Mouse (Mus musculus): ENCODE results near the gene Rimbp2. TPM values are rescaled to one million over a fixed set of nuclear protein-coding genes. Genes with fewer than 3 reads are reported as not detected.
A peak's percentile ranks its signal among the peaks of the same experiment; 100 is the strongest.

Rimbp2 gene
- polyA plus RNA-seq, 1 experiment from 2014 or later = 0.08 TPM

DNA sequence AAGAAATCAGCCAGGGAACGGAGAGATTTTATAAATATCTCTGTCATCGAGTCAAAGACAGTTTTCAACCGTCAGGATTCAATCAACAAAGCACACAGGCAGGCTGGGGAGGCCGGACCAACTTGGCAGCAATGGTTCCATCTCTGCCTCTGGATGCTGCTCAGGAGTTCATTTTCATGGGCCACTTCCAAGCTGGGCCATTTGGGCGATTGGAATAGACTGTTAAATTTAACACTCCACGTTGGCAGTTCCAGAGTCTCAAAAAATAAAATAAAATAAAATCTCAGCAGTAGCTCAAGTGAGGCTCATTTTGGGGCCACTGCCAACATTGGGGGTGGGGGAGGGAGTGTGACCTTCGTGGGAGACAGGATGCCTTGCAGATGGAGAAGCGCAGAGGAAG lies 137.7 kb downstream of the Rimbp2 start:
- no peak overlapping the region for H3K4me3 ChIP-seq
- WGBS = 75% methylated on average over 8 of the region's 8 CpGs
- no peak for DNase-seq (ENCODE audit: low spot score)
- no peak overlapping the region for H3K27ac ChIP-seq
- H3K9me3 ChIP-seq (replicated peaks) = no peaks in the 10 kb centered on the region
- H3K4me1 ChIP-seq = peaks cover 3% of the 10 kb centered on the region; the same call in 1 of the 2 replicates
- no peaks in the 10 kb centered on the region for H3K36me3 ChIP-seq
- H3K27me3 ChIP-seq (ENCODE audit: low read depth, poor library complexity, severe bottlenecking) = peaks cover 6% of the 10 kb centered on the region; the same call in 1 of the 2 replicates

GRCm38 (mm10) chr5:128815078-128815477 lies 138.2 kb downstream of the Rimbp2 start:
- Histone ChIP-seq H3K9me3 (replicated peaks) (no peaks in the 10 kb centered on the region), H3K27me3 (ENCODE audit: low read depth, poor library complexity, severe bottlenecking) (peaks cover 6% of the 10 kb centered on the region; the same call in 1 of the 2 replicates), H3K4me3 (no peak overlapping the region), H3K4me1 (peaks cover 3% of the 10 kb centered on the region; the same call in 1 of the 2 replicates), H3K36me3 (no peaks in the 10 kb centered on the region), H3K27ac (no peak overlapping the region)
- no peak for DNase-seq (ENCODE audit: low spot score)
- WGBS = 78% methylated on average over 6 of the region's 6 CpGs

DNA sequence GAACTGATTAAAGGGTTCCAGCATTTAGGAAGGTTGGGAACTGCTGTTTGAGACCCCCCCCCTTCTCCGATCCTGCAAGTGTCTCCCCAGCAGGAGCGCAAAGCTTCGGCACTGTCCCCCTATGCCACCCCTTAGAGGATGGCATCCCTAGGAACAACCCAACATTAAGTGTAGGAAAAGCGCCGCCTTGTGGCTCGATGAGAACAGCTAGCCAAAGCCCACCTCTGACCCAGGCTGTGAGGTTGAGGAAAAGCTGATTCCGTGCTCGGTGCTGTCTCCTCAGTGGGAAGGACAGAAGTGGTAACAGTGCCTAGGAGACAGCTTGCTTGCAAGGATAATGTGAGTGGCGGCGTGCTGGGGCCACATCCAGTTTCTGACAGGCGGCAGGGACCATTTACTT lies 140.2 kb downstream of the Rimbp2 start:
- Histone ChIP-seq H3K27me3 (ENCODE audit: low read depth, poor library complexity, severe bottlenecking) (peaks cover 6% of the 10 kb centered on the region; the same call in 1 of the 2 replicates), H3K9me3 (replicated peaks) (no peaks in the 10 kb centered on the region), H3K27ac (no peak overlapping the region), H3K4me3 (no peak overlapping the region), H3K36me3 (no peaks in the 10 kb centered on the region), H3K4me1 (peaks cover 9% of the 10 kb centered on the region; the same call in 1 of the 2 replicates)
- no peak for DNase-seq (ENCODE audit: low spot score)
- 26% methylated on average over 11 of the region's 11 CpGs for WGBS

GRCm38 (mm10) chr5:128811431-128811830 lies 141.9 kb downstream of the Rimbp2 start:
- Histone ChIP-seq H3K9me3 (replicated peaks) (no peaks in the 10 kb centered on the region), H3K4me1 (peaks cover 9% of the 10 kb centered on the region; the same call in 1 of the 2 replicates), H3K4me3 (no peak overlapping the region), H3K36me3 (no peaks in the 10 kb centered on the region), H3K27ac (no peak overlapping the region), H3K27me3 (ENCODE audit: low read depth, poor library complexity, severe bottlenecking) (peaks cover 6% of the 10 kb centered on the region; the same call in 1 of the 2 replicates)
- no peak for DNase-seq (ENCODE audit: low spot score)
- 88% methylated on average over 6 of the region's 6 CpGs for WGBS

DNA sequence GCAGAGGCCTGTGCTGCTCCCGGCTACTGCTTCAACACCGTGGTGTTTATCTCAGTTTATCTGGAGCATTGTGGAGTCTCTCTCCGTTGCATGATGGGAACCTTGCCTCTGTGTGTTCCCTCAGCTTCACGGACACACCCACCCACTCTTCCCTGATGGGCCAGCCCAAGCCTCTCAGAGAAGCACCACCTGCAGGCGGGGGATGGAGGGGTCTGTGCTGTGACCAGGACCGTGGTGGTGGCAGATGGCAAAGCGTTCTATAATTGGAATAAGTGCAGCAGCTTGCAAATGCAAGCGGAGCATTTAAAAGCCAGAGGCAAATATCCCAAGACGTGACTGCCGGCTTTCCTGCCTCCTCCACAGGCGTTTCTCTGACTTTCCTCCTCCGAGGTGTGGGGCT lies 143.3 kb downstream of the Rimbp2 start:
- peaks cover 6% of the 10 kb centered on the region; the same call in 1 of the 2 replicates for H3K27me3 ChIP-seq (ENCODE audit: low read depth, poor library complexity, severe bottlenecking)
- peaks cover 9% of the 10 kb centered on the region; the same call in 1 of the 2 replicates for H3K4me1 ChIP-seq
- H3K9me3 ChIP-seq (replicated peaks) = no peaks in the 10 kb centered on the region; the same call in 1 of the 2 replicates
- no peak for DNase-seq (ENCODE audit: low spot score)
- 84% methylated on average over 12 of the region's 12 CpGs for WGBS
- no peak overlapping the region for H3K27ac ChIP-seq
- H3K4me3 ChIP-seq = no peak overlapping the region
- H3K36me3 ChIP-seq = no peaks in the 10 kb centered on the region

- peak; percentile 57 for DNase-seq (ENCODE audit: low spot score)
- Histone ChIP-seq H3K4me1 (peaks cover 9% of the 10 kb centered on the region; the same call in 1 of the 2 replicates), H3K9me3 (replicated peaks) (no peaks in the 10 kb centered on the region; the same call in 1 of the 2 replicates), H3K4me3 (no peak overlapping the region), H3K36me3 (no peaks in the 10 kb centered on the region), H3K27ac (no peak overlapping the region), H3K27me3 (ENCODE audit: low read depth, poor library complexity, severe bottlenecking) (peaks cover 6% of the 10 kb centered on the region; the same call in 1 of the 2 replicates)
- 47% methylated on average over 5 of the region's 5 CpGs for WGBS
Measured at GRCm38 (mm10) chr5:128809406-128809805, 143.9 kb downstream of the Rimbp2 start.

GRCm38 (mm10) chr5:128808547-128809182 lies 144.6 kb downstream of the Rimbp2 start:
- WGBS = 63% methylated on average over 9 of the region's 9 CpGs
- no peaks in the 10 kb centered on the region; the same call in 1 of the 2 replicates for H3K9me3 ChIP-seq (replicated peaks)
- no peaks in the 10 kb centered on the region for H3K36me3 ChIP-seq
- no peak overlapping the region for H3K4me3 ChIP-seq
- peak; percentile 52 for DNase-seq (ENCODE audit: low spot score)
- H3K4me1 ChIP-seq = peaks cover 9% of the 10 kb centered on the region; the same call in 1 of the 2 replicates
- H3K27ac ChIP-seq = no peak overlapping the region
- H3K27me3 ChIP-seq (ENCODE audit: low read depth, poor library complexity, severe bottlenecking) = peaks cover 4% of the 10 kb centered on the region; the same call in 1 of the 2 replicates

GRCm38 (mm10) chr5:128807408-128807807 lies 145.9 kb downstream of the Rimbp2 start:
- 92% methylated on average over 9 of the region's 9 CpGs for WGBS
- DNase-seq (ENCODE audit: low spot score) = no peak
- H3K4me1 ChIP-seq = peaks cover 6% of the 10 kb centered on the region; the same call in 1 of the 2 replicates

GRCm38 (mm10) chr5:128806296-128806998 lies 146.8 kb downstream of the Rimbp2 start:
- no peak for DNase-seq (ENCODE audit: low spot score)
- H3K4me3 ChIP-seq = no peak overlapping the region
- 92% methylated on average over 13 of the region's 13 CpGs for WGBS
- no peaks in the 10 kb centered on the region for H3K27me3 ChIP-seq (ENCODE audit: low read depth, poor library complexity, severe bottlenecking)
- H3K9me3 ChIP-seq (replicated peaks) = no peaks in the 10 kb centered on the region; the same call in 1 of the 2 replicates
- no peaks in the 10 kb centered on the region for H3K36me3 ChIP-seq
- H3K27ac ChIP-seq = no peak overlapping the region
- H3K4me1 ChIP-seq = peaks cover 6% of the 10 kb centered on the region; the same call in 1 of the 2 replicates

More at GRCm38 (mm10) chr5:128807408-128807807, 145.9 kb downstream of the Rimbp2 start:
- Histone ChIP-seq H3K9me3 (replicated peaks) (no peaks in the 10 kb centered on the region; the same call in 1 of the 2 replicates), H3K27ac (no peak overlapping the region), H3K36me3 (no peaks in the 10 kb centered on the region), H3K27me3 (ENCODE audit: low read depth, poor library complexity, severe bottlenecking) (no peaks in the 10 kb centered on the region), H3K4me3 (no peak overlapping the region)

DNA sequence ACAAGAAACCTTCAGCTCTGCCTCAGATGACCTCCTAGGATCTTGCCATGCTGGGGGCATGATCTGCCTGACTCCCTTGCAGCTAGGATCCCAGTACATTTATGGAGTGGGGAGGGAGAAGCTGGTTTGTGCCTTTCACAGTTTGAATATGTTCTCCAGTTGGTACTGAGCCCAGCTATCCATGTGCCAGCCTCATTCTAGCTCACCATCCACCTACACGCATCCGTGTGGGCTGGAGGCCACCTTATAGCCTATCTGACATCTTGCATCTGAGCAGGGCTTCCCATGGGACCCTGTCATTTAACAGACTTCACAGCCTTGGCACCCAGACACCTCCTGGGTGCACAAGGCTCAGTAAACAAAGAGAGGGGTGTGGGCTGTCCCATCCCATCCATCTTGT lies 148.2 kb downstream of the Rimbp2 start:
- H3K9me3 ChIP-seq (replicated peaks) = no peaks in the 10 kb centered on the region; the same call in 1 of the 2 replicates
- 98% methylated on average over 2 of the region's 2 CpGs for WGBS
- no peaks in the 10 kb centered on the region for H3K36me3 ChIP-seq
- peaks cover 6% of the 10 kb centered on the region; the same call in 1 of the 2 replicates for H3K4me1 ChIP-seq
- DNase-seq (ENCODE audit: low spot score) = no peak
- H3K27me3 ChIP-seq (ENCODE audit: low read depth, poor library complexity, severe bottlenecking) = no peaks in the 10 kb centered on the region
- no peak overlapping the region for H3K27ac ChIP-seq
- H3K4me3 ChIP-seq = no peak overlapping the region

GRCm38 (mm10) chr5:128800592-128800991 lies 152.7 kb downstream of the Rimbp2 start:
- H3K36me3 ChIP-seq = no peaks in the 10 kb centered on the region
- no peaks in the 10 kb centered on the region for H3K27me3 ChIP-seq (ENCODE audit: low read depth, poor library complexity, severe bottlenecking)
- 93% methylated on average over 5 of the region's 5 CpGs for WGBS
- no peak overlapping the region for H3K4me3 ChIP-seq
- H3K27ac ChIP-seq = no peak overlapping the region
- no peaks in the 10 kb centered on the region for H3K4me1 ChIP-seq
- DNase-seq (ENCODE audit: low spot score) = no peak
- H3K9me3 ChIP-seq (replicated peaks) = no peaks in the 10 kb centered on the region; the same call in 1 of the 2 replicates

- Histone ChIP-seq H3K4me3 (no peak overlapping the region), H3K9me3 (replicated peaks) (no peaks in the 10 kb centered on the region), H3K27ac (no peak overlapping the region), H3K36me3 (no peaks in the 10 kb centered on the region), H3K27me3 (ENCODE audit: low read depth, poor library complexity, severe bottlenecking) (0 out of 2 replicates have a peak, but pooled peaks cover 3% of the 10 kb centered on the region), H3K4me1 (peaks cover 8% of the 10 kb centered on the region)
- WGBS = 68% methylated on average over 22 of the region's 22 CpGs
- DNase-seq (ENCODE audit: low spot score) = no peak
Measured at GRCm38 (mm10) chr5:128781621-128782020, 171.7 kb downstream of the Rimbp2 start.

GRCm38 (mm10) chr5:128776386-128776785 lies 176.9 kb downstream of the Rimbp2 start:
- no peaks in the 10 kb centered on the region; the same call in 1 of the 2 replicates for H3K4me1 ChIP-seq
- no peaks in the 10 kb centered on the region for H3K36me3 ChIP-seq
- no peak for DNase-seq (ENCODE audit: low spot score)
- 66% methylated on average over 2 of the region's 2 CpGs for WGBS
- H3K27ac ChIP-seq = no peak overlapping the region
- H3K27me3 ChIP-seq (ENCODE audit: low read depth, poor library complexity, severe bottlenecking) = no peaks in the 10 kb centered on the region
- H3K9me3 ChIP-seq (replicated peaks) = no peaks in the 10 kb centered on the region
- no peak overlapping the region for H3K4me3 ChIP-seq
